Mouse (Mus musculus): ENCODE results near the gene Enox1.

- TF ChIP-seq CTCF (conservative IDR thresholded peaks at IDR 0.05; ENCODE audit: insufficient read depth, insufficient read length, low read depth, low read length): no peak
- TF ChIP-seq POLR2A (IDR thresholded peaks at IDR 0.05; ENCODE audit: low read depth, low read length): no peak
Observed at GRCm38 (mm10) chr14:77373119-77373518, 216.6 kb downstream of the Enox1 start.

All from kidney, adult 2 months (tissue).